Mouse (Mus musculus): ENCODE results near the gene Krt28.

GRCm38 (mm10) chr11:99416902-99417301 is 42.2 kb upstream of the Krt28 start:
- no peak for TF ChIP-seq POLR2A (IDR thresholded peaks at IDR 0.05; ENCODE audit: borderline replicate concordance, control insufficient read depth, low read depth, low read length)
- TF ChIP-seq CTCF (IDR thresholded peaks at IDR 0.05; ENCODE audit: control insufficient read depth, insufficient read depth, low read length), result no peak
